Mouse (Mus musculus) CD4-positive, CD25-positive, alpha-beta regulatory T cell, adult 4 months (primary cell): Measurements from ENCODE around the gene Prss38. TPM values are rescaled to one million over a fixed set of nuclear protein-coding genes. Genes with fewer than 3 reads are reported as not detected.
"Not testable (repeated sequence)": the region's sequence is repeated elsewhere in the genome, so short reads cannot be mapped to it uniquely, and the experiment has no call there.

Source experiments
- ATAC-seq: one replicate; pipeline ENCODE4 v1.8.0; 2017
- polyA plus RNA-seq, 2 experiments: library from polyadenylated mRNA; unstranded; fragments of 100-300 nt; shearing (Covaris generic); gene quantifications; one replicate each; pipeline ENCODE4 v1.2.1; 2017

The Prss38 gene
- polyA plus RNA-seq, 2 experiments from 2014 or later, result not detected

DNA sequence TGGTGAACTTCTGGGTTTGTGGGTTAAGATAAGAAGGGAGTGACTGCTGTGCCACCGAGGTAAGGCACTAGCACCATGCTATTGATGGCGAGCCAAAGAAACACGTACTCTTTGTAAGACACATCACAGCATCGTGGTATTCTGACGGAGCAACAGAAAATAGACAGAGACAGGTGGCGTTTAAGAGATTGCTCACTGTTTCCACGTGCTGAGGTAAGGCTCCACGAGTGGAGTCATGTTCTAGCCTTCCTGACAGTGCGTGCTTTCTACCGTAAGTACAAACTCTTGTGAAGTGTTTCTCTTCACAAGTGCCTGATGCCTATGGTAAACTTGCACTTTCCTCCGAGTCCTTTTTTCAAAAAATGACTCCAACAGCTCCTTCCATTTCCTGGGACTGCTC is 5.6 kb downstream of the Prss38 start:
- no peak for ATAC-seq

- not testable (repeated sequence) for ATAC-seq
Measured at GRCm38 (mm10) chr11:59367955-59368354, 7.5 kb downstream of the Prss38 start.

DNA sequence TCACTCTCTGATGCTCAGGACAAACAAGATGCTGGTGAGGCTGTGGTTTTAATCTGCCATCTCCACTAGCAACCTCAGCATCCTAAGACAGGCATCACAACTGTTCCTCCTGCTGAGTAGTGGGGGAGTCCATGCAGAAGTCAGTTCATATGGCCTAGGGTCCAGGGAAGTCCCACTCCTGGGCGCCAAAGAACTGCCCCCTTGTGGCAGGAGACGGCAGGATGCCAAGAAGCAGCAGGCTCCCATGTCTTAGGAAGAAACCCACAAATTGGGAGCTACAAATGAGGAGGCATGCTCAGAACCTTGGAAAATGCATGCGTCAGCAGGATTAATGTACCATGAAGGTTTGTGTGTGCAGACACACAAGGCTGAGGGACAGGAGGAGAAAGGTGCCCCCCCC is 8.8 kb downstream of the Prss38 start:
- ATAC-seq, result no peak

GRCm38 (mm10) chr11:59366031-59366430 is 9.4 kb downstream of the Prss38 start:
- ATAC-seq, result no peak

DNA sequence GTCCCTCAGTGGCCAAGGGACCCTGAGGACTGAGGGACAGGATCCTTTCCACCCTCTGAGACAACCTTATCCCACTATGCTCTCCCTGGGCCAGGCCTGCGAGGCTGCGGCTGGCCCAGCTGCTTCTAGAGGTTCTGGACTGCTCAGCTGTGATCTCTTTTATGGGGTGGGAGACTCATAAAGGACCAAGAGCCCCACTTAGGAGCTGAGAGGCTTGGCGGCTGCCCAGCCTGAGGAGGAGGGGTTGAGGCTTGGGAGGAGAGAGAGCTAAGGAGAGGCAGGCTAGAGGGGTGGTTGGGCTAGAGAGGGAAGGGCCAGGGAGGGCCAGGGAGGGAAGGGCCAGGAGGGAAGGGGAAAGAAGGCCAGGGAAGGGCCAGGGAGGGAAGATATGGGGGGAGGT is 11.0 kb downstream of the Prss38 start:
- no peak for ATAC-seq

GRCm38 (mm10) chr11:59364007-59364406 is 11.4 kb downstream of the Prss38 start:
- no peak for ATAC-seq

GRCm38 (mm10) chr11:59361291-59361690 is 14.2 kb downstream of the Prss38 start:
- no peak for ATAC-seq

- no peak for ATAC-seq
Measured at GRCm38 (mm10) chr11:59356874-59357289, 18.6 kb downstream of the Prss38 start.

DNA sequence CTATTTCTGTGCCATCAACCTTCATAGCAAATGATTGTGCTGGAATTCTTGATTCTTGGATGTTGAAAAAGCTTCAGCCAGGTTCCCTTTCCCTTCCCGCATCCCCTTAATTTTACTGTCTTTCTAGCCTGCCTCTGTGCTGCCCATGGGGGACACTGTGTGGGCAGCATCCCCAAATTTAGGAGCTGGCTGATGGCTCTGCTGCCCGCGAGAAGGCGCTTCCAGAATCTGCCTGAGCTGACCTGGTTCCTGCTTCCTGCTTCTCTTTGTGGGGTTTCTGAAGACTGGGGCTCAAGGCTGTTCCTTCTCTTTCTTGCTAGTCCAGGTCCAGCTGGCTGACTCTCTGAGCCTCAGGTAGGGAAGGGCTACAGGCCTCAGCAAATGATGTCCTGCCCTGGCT is 20.7 kb downstream of the Prss38 start:
- no peak for ATAC-seq

- no peak for ATAC-seq
Measured at GRCm38 (mm10) chr11:59350326-59350725, 25.1 kb downstream of the Prss38 start.

- ATAC-seq, result no peak
Measured at GRCm38 (mm10) chr11:59346166-59346910, 29.1 kb downstream of the Prss38 start.

- no peak for ATAC-seq
Measured at GRCm38 (mm10) chr11:59342956-59343355, 32.5 kb downstream of the Prss38 start.

- ATAC-seq, result no peak
Measured at GRCm38 (mm10) chr11:59338736-59339120, 36.7 kb downstream of the Prss38 start.

GRCm38 (mm10) chr11:59337955-59338735 is 37.3 kb downstream of the Prss38 start:
- no peak for ATAC-seq

DNA sequence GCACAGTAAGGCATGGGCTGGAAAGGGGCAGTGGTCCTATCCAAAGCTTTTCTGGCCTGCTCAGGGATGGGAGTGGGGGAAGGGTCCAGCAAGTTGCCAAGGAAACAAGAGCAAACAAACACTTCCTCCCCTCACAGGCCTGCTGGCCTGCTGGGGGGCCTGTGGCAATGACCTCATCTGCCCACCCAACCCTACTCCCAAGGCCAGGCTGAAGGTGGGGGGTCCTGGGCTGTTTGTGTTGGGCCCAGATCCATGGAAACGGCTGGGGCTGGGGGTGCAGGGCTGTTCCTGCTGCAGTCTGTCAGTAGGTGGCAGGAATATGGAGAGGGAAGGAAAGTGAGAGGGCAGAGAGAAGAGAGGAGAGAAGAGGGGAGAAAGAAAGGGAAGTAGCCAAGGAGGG is 39.1 kb downstream of the Prss38 start:
- ATAC-seq, result no peak

DNA sequence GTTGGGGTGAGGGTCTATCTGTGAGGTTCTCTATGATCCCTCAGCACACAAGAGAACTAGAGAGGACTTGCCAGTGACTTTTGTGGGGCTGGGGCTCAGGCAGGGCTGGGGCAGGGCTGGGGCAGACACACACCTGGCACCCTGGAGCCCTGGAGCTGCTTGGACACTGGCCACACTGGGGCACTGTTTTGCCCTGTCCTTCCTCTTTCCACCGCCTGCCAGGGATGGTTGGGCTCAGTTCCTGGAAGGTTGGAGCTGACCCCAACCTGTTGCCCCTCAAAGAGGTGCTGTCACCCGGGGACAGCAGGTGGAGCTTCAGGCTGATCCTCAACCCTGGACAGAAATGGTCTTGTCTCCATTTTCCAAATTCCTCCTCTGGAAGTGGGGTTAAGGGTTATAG is 39.5 kb downstream of the Prss38 start:
- ATAC-seq, result no peak

GRCm38 (mm10) chr11:59335150-59335549 is 40.3 kb downstream of the Prss38 start:
- no peak for ATAC-seq

DNA sequence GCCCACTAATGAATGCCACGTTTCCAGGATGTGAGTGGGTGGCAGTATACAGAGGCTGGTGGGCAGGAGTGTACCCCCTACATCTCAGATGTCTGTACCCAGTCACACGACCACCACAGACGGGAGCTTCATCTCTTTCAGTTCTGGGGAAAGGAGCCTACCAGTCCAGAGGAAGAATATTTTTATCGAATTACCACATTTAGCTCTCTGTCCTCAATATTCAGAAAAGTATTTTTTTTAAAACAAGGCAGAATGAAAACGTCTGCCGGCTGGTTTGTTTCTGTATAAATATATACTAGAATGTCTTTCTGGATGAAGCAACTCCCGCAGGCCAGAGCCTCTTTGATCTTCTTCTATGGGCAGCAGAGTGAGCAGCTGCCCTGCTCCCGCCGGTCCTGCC is 42.5 kb downstream of the Prss38 start:
- ATAC-seq, result no peak

- ATAC-seq, result no peak
Measured at GRCm38 (mm10) chr11:59331167-59331869, 44.1 kb downstream of the Prss38 start.

GRCm38 (mm10) chr11:59330560-59330959 is 44.9 kb downstream of the Prss38 start:
- no peak for ATAC-seq

DNA sequence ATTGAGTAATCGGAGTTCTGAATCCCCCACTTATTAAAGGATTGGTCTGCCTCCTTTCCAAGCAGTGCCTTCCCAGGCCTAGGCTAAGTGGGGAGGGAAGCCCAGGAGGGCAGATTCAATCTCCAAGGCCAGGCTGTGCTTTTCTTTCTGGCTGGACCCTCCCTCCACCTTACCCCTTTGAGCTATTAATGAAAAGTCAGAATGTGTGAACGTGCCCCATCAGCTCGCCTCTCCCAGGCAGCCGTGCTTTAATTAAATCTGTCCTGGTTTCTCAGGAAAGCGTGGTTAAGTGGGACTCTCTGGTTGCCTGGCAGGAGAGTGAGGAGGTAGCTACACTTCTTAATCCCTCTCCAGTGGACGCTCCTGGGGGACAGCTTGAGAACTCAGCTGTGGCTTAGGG is 45.8 kb downstream of the Prss38 start:
- ATAC-seq, result no peak

GRCm38 (mm10) chr11:59327625-59328024 is 47.8 kb downstream of the Prss38 start:
- ATAC-seq, result no peak

DNA sequence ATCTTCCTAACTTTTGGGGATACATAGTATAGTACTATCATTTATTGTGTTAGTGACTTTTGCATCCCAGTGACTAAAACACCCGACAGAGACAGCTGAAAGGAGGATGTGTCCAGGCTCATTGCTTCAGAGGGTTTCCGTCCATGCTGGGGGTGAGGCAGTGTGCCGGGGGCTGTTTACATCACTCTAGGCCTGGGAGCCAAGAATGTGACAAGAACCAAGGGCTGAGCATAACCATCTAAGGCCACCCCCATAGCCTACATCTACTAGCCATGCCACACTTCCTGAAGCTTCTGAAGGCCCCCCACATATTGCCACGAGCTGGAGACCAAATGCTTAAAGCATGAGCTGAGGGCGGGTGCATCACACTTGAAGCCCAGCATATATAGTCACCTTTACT is 50.7 kb downstream of the Prss38 start:
- no peak for ATAC-seq

GRCm38 (mm10) chr11:59322988-59323387 is 52.5 kb downstream of the Prss38 start:
- ATAC-seq, result no peak
